ENCODE assay signal across 23 mouse cellular contexts in genomic region chr17:46912331-46912730, GRCm38 (mm10). TPM values are rescaled to one million over a fixed set of nuclear protein-coding genes. Genes with fewer than 3 reads are reported as not detected.
DNase-seq lines count a peak whose midpoint lies in the region; ATAC-seq and TF ChIP-seq lines count a peak whose summit lies in the region.
"Had no signal": no experiment of that assay in that cellular context is flagged by ENCODE, and none has a peak within 500 bp of the region (broad histone marks: within the 10 kb centered on the region; RNA-seq: fewer than 3 reads in every experiment).

No protein-coding gene starts in this region.

- no peaks in the 10 kb centered on the region for H3K27me3 ChIP-seq in heart, embryonic 10.5 days (ENCODE audit: insufficient read depth, poor library complexity, severe bottlenecking)
- no peaks in the 10 kb centered on the region for H3K27me3 ChIP-seq in midbrain, embryonic 10.5 days (ENCODE audit: low read depth, poor library complexity, severe bottlenecking)
- no peaks in the 10 kb centered on the region for H3K27me3 ChIP-seq in midbrain, embryonic 11.5 days (ENCODE audit: control insufficient read depth, insufficient read depth, low read length)
- H3K27me3 ChIP-seq in midbrain, embryonic 13.5 days, result no peaks in the 10 kb centered on the region
- H3K27me3 ChIP-seq in stomach, postnatal 0 days (ENCODE audit: control insufficient read depth, insufficient read depth, low read length), result no peaks in the 10 kb centered on the region
- H3K27me3 ChIP-seq: embryonic facial prominence, embryonic 13.5 days; forebrain, embryonic 15.5 days; limb, embryonic 13.5 days; Patski had no signal

- H3K9me3 ChIP-seq in heart, embryonic 10.5 days, result no peaks in the 10 kb centered on the region
- H3K9me3 ChIP-seq in midbrain, embryonic 10.5 days (replicated peaks), result no peaks in the 10 kb centered on the region
- no peaks in the 10 kb centered on the region for H3K9me3 ChIP-seq in midbrain, embryonic 11.5 days (ENCODE audit: control insufficient read depth, low read length)
- H3K9me3 ChIP-seq in midbrain, embryonic 13.5 days, result no peaks in the 10 kb centered on the region
- no peaks in the 10 kb centered on the region for H3K9me3 ChIP-seq in stomach, postnatal 0 days (ENCODE audit: control insufficient read depth, low read length)
- H3K9me3 ChIP-seq: embryonic facial prominence, embryonic 13.5 days; forebrain, embryonic 15.5 days; limb, embryonic 13.5 days had no signal

- H3K36me3 ChIP-seq in heart, embryonic 10.5 days, result no peaks in the 10 kb centered on the region
- H3K36me3 ChIP-seq in midbrain, embryonic 10.5 days, result no peaks in the 10 kb centered on the region
- H3K36me3 ChIP-seq in midbrain, embryonic 11.5 days (ENCODE audit: control insufficient read depth, insufficient read depth, low read length), result no peaks in the 10 kb centered on the region
- H3K36me3 ChIP-seq in midbrain, embryonic 13.5 days, result no peaks in the 10 kb centered on the region
- H3K36me3 ChIP-seq in stomach, postnatal 0 days (ENCODE audit: control insufficient read depth, insufficient read depth, low read length), result no peaks in the 10 kb centered on the region
- H3K36me3 ChIP-seq: embryonic facial prominence, embryonic 13.5 days; forebrain, embryonic 15.5 days; limb, embryonic 13.5 days had no signal

- no peak for TF ChIP-seq CTCF in stomach, postnatal 0 days (IDR thresholded peaks at IDR 0.05; ENCODE audit: low read depth)

- TF ChIP-seq EP300 in stomach, postnatal 0 days (optimal IDR thresholded peaks at IDR 0.05), result no peak

- no peak for DNase-seq in heart, embryonic 10.5 days (ENCODE audit: low spot score)
- no peak for DNase-seq in heart, postnatal 25 days (ENCODE audit: low spot score)
- DNase-seq in midbrain, embryonic 10.5 days (ENCODE audit: low spot score), result no peak
- no peak for DNase-seq in midbrain, embryonic 11.5 days (ENCODE audit: low spot score, missing footprints)
- DNase-seq in stomach, postnatal 0 days (ENCODE audit: low spot score), result peak; percentile 30
- no peak for DNase-seq in layer of hippocampus, postnatal 10 days (ENCODE audit: low spot score in 2 of 2)
- DNase-seq in ovary, postnatal 10 days (ENCODE audit: low spot score), result no peak
- DNase-seq: cerebellum, postnatal 25 days; kidney, adult 18-20 months; lung, postnatal 4 days; right cerebral cortex, postnatal 4 days had no signal

- no peak overlapping the region for H3K4me3 ChIP-seq in heart, embryonic 10.5 days
- H3K4me3 ChIP-seq in midbrain, embryonic 10.5 days, result no peak overlapping the region
- no peak overlapping the region for H3K4me3 ChIP-seq in midbrain, embryonic 11.5 days (ENCODE audit: low read depth, low read length)
- H3K4me3 ChIP-seq in midbrain, embryonic 13.5 days (replicated peaks), result no peak overlapping the region
- H3K4me3 ChIP-seq in stomach, postnatal 0 days (ENCODE audit: low read depth, low read length), result no peak overlapping the region
- H3K4me3 ChIP-seq: embryonic facial prominence, embryonic 13.5 days; forebrain, embryonic 15.5 days; left cerebral cortex, adult 2 months; limb, embryonic 13.5 days had no signal

- no peak overlapping the region for H3K4me2 ChIP-seq in midbrain, embryonic 11.5 days
- no peak overlapping the region for H3K4me2 ChIP-seq in midbrain, embryonic 13.5 days (replicated peaks)
- no peak overlapping the region for H3K4me2 ChIP-seq in stomach, postnatal 0 days (replicated peaks; ENCODE audit: low read depth)
- H3K4me2 ChIP-seq: embryonic facial prominence, embryonic 13.5 days; forebrain, embryonic 15.5 days; hindbrain, embryonic 14.5 days; limb, embryonic 13.5 days had no signal

- peaks cover 21% of the 10 kb centered on the region for H3K4me1 ChIP-seq in heart, embryonic 10.5 days
- H3K4me1 ChIP-seq in midbrain, embryonic 10.5 days, result peaks cover 34% of the 10 kb centered on the region
- peaks cover 4% of the 10 kb centered on the region for H3K4me1 ChIP-seq in midbrain, embryonic 11.5 days (ENCODE audit: control insufficient read depth, insufficient read depth, low read length)
- peaks cover 5% of the 10 kb centered on the region; the same call in 1 of the 2 replicates for H3K4me1 ChIP-seq in midbrain, embryonic 13.5 days (replicated peaks)
- no peaks in the 10 kb centered on the region for H3K4me1 ChIP-seq in stomach, postnatal 0 days (replicated peaks; ENCODE audit: control insufficient read depth, insufficient read depth)
- H3K4me1 ChIP-seq: forebrain, embryonic 15.5 days; limb, embryonic 13.5 days had no signal

- no peak overlapping the region for H3K9ac ChIP-seq in midbrain, embryonic 11.5 days (ENCODE audit: low read length)
- H3K9ac ChIP-seq in midbrain, embryonic 13.5 days (replicated peaks), result no peak overlapping the region
- no peak overlapping the region for H3K9ac ChIP-seq in stomach, postnatal 0 days (ENCODE audit: low read length)
- H3K9ac ChIP-seq: embryonic facial prominence, embryonic 13.5 days; forebrain, embryonic 15.5 days; hindbrain, embryonic 14.5 days; limb, embryonic 13.5 days had no signal

- intact Hi-C loops in heart, postnatal 25 days (cut with DNase I), result no loop called here

- ATAC-seq in midbrain, embryonic 11.5 days (ENCODE audit: low FRiP score), result no peak
- 0 out of 2 replicates have a peak, but pooled peaks have one; percentile 30 for ATAC-seq in midbrain, embryonic 13.5 days
- ATAC-seq in stomach, postnatal 0 days (ENCODE audit: low FRiP score, low TSS enrichment), result no peak
- ATAC-seq: CD4-positive, CD25-positive, alpha-beta regulatory T cell, adult 4 months; forebrain, embryonic 15.5 days; Patski had no signal

- 25% methylated on average over 6 of the region's 6 CpGs for WGBS in heart, embryonic 10.5 days
- 41% methylated on average over 6 of the region's 6 CpGs for WGBS in midbrain, embryonic 10.5 days
- 29% methylated on average over 6 of the region's 6 CpGs for WGBS in midbrain, embryonic 11.5 days
- WGBS in midbrain, embryonic 13.5 days, result 35% methylated on average over 6 of the region's 6 CpGs
- 39% methylated on average over 6 of the region's 6 CpGs for WGBS in stomach, postnatal 0 days

- H3K27ac ChIP-seq in heart, embryonic 10.5 days, result peak overlapping the region; percentile 19; the same call in 1 of the 2 replicates
- H3K27ac ChIP-seq in midbrain, embryonic 10.5 days (replicated peaks), result 0 out of 2 replicates have a peak overlapping the region, but pooled peaks have one; percentile 29
- no peak overlapping the region for H3K27ac ChIP-seq in midbrain, embryonic 11.5 days (ENCODE audit: low read depth, low read length)
- H3K27ac ChIP-seq in midbrain, embryonic 13.5 days, result peak overlapping the region; percentile 35; the same call in 1 of the 2 replicates
- no peak overlapping the region for H3K27ac ChIP-seq in stomach, postnatal 0 days (replicated peaks)
- H3K27ac ChIP-seq: embryonic facial prominence, embryonic 13.5 days; forebrain, embryonic 15.5 days; hindbrain, embryonic 14.5 days; left cerebral cortex, adult 2 months; limb, embryonic 13.5 days had no signal

RNA-seq across cellular contexts. Expression of gene Prph2, which starts 2.1 kb away (rescaled TPM):
- not detected in 2 replicates for polyA plus RNA-seq in heart, embryonic 10.5 days (2016; fragmentation: Nextera tagmentation; extraction: Ambion mirVana)
- total RNA-seq in heart, postnatal 25 days (2021), result not detected
- polyA plus RNA-seq in midbrain, embryonic 10.5 days (2016; fragmentation: Nextera tagmentation; extraction: Ambion mirVana), result not detected in 2 replicates
- not detected in 2 replicates for polyA plus RNA-seq in midbrain, embryonic 11.5 days (2014; fragmentation: Nextera tagmentation; extraction: Ambion mirVana)
- polyA plus RNA-seq in midbrain, embryonic 13.5 days (2015; fragmentation: Nextera tagmentation; extraction: Ambion mirVana), result not detected in 2 replicates
- polyA plus RNA-seq in stomach, postnatal 0 days (2015; fragmentation: Nextera tagmentation; extraction: Ambion mirVana), result not detected in 2 replicates
- under 1 TPM in 1 of 2 experiments, not detected in 1; 0.14 TPM for total RNA-seq in layer of hippocampus, postnatal 10 days (2021)
- total RNA-seq: gastrocnemius, adult 8-10 months; left cerebral cortex, adult 2 months; neutrophil, adult 5-6 weeks had no signal
- polyA plus RNA-seq: CD4-positive, CD25-positive, alpha-beta regulatory T cell, adult 4 months; embryonic facial prominence, embryonic 13.5 days; forebrain, embryonic 15.5 days; hindbrain, embryonic 14.5 days; limb, embryonic 13.5 days; liver, embryonic 16.5 days; Patski; thymus, postnatal 0 days had no signal

RNA-seq across cellular contexts. Expression of gene Tbcc, which starts 21.8 kb away (rescaled TPM):
- 43.8 and 63.2 TPM in 2 replicates for polyA plus RNA-seq in heart, embryonic 10.5 days (2016; fragmentation: Nextera tagmentation; extraction: Ambion mirVana)
- 10 to 100 TPM; 15.5 to 17.7 TPM for total RNA-seq in heart, postnatal 25 days (2021)
- polyA plus RNA-seq in midbrain, embryonic 10.5 days (2016; fragmentation: Nextera tagmentation; extraction: Ambion mirVana), result 55.9 and 57.7 TPM in 2 replicates
- 72.7 and 76.2 TPM in 2 replicates for polyA plus RNA-seq in midbrain, embryonic 11.5 days (2014; fragmentation: Nextera tagmentation; extraction: Ambion mirVana)
- 56.6 and 68.3 TPM in 2 replicates for polyA plus RNA-seq in midbrain, embryonic 13.5 days (2015; fragmentation: Nextera tagmentation; extraction: Ambion mirVana)
- polyA plus RNA-seq in stomach, postnatal 0 days (2015; fragmentation: Nextera tagmentation; extraction: Ambion mirVana), result 42.2 and 45.5 TPM in 2 replicates
- total RNA-seq in layer of hippocampus, postnatal 10 days (2021), result 10 to 100 TPM; 39.0 to 47.5 TPM

RNA-seq across cellular contexts. Expression of gene Bicral, which starts 54.0 kb away (rescaled TPM):
- 3.3 and 3.4 TPM in 2 replicates for polyA plus RNA-seq in heart, embryonic 10.5 days (2016; fragmentation: Nextera tagmentation; extraction: Ambion mirVana)
- 10 to 100 TPM; 15.0 to 16.7 TPM for total RNA-seq in heart, postnatal 25 days (2021)
- polyA plus RNA-seq in midbrain, embryonic 10.5 days (2016; fragmentation: Nextera tagmentation; extraction: Ambion mirVana), result 3.1 and 4.4 TPM in 2 replicates
- polyA plus RNA-seq in midbrain, embryonic 11.5 days (2014; fragmentation: Nextera tagmentation; extraction: Ambion mirVana), result 5.8 and 6.4 TPM in 2 replicates
- 9.4 and 9.6 TPM in 2 replicates for polyA plus RNA-seq in midbrain, embryonic 13.5 days (2015; fragmentation: Nextera tagmentation; extraction: Ambion mirVana)
- polyA plus RNA-seq in stomach, postnatal 0 days (2015; fragmentation: Nextera tagmentation; extraction: Ambion mirVana), result 2.3 and 2.8 TPM in 2 replicates
- total RNA-seq in layer of hippocampus, postnatal 10 days (2021), result 10 to 100 TPM; 29.7 to 32.8 TPM

Comparison
In these comparisons a context has a peak if more than half of its experiments do, and no peak if none do; other contexts are left out.
1. H3K27ac ChIP-seq: peak in heart, embryonic 10.5 days (single experiment), midbrain, embryonic 10.5 days (single experiment) and midbrain, embryonic 13.5 days (single experiment); none in midbrain, embryonic 11.5 days (single experiment) and stomach, postnatal 0 days (single experiment).